Mouse (Mus musculus) hindbrain, embryonic 11.5 days (tissue): ENCODE measurements around the gene Trp53. TPM values are rescaled to one million over a fixed set of nuclear protein-coding genes. Genes with fewer than 3 reads are reported as not detected.
A peak's percentile ranks its signal among the peaks of the same experiment; 100 is the strongest.

Experiments used
- ATAC-seq: fragments of 200-750 bp; cut with Nextera tagmentation; 2 replicates; pipeline ENCODE4 v1.8.0; 2017; ENCODE audit warnings: mild to moderate bottlenecking, moderate TSS enrichment, moderate library complexity; ENCODE audit not compliant: low FRiP score
- DNase-seq: peaks from one replicate; pipeline ENCODE4 v3.0.0-alpha.2; 2015; ENCODE audit warnings: low spot score
- H3K27ac ChIP-seq: fragments of 300-500 bp; sonication (generic); 2 replicates; pipeline ENCODE4 v1.5.1; 2014; ENCODE audit warnings: mild to moderate bottlenecking, low read depth, low read length
- H3K27me3 ChIP-seq: fragments of 300-500 bp; sonication (generic); 2 replicates; pipeline ENCODE4 v1.6.1; 2014; ENCODE audit warnings: mild to moderate bottlenecking, low read length, moderate library complexity, mixed read lengths; ENCODE audit not compliant: control insufficient read depth, insufficient read depth
- H3K36me3 ChIP-seq: fragments of 300-500 bp; sonication (generic); 2 replicates; pipeline ENCODE4 v1.6.1; 2014; ENCODE audit warnings: mild to moderate bottlenecking, low read length, moderate library complexity, mixed read lengths; ENCODE audit not compliant: control insufficient read depth, insufficient read depth
- H3K4me1 ChIP-seq: fragments of 300-500 bp; sonication (generic); replicated peaks from 2 replicates; pipeline ENCODE4 v1.6.1; 2014; ENCODE audit warnings: low read length, mixed read lengths; ENCODE audit not compliant: control insufficient read depth, insufficient read depth
- H3K4me2 ChIP-seq: fragments of 300-500 bp; sonication (generic); replicated peaks from 2 replicates; pipeline ENCODE4 v1.6.1; 2014; ENCODE audit warnings: mild to moderate bottlenecking, low read depth, low read length
- H3K4me3 ChIP-seq: fragments of 300-500 bp; sonication (generic); 2 replicates; pipeline ENCODE4 v1.5.1; 2014; ENCODE audit warnings: low read depth, low read length
- H3K9ac ChIP-seq: fragments of 300-500 bp; sonication (generic); 2 replicates; pipeline ENCODE4 v1.6.1; 2014; ENCODE audit warnings: low read depth, low read length
- H3K9me3 ChIP-seq: fragments of 300-500 bp; sonication (generic); 2 replicates; pipeline ENCODE4 v1.6.1; 2016; ENCODE audit warnings: low read length; ENCODE audit not compliant: control insufficient read depth
- WGBS: fragments of 180-500 bp; shearing (Covaris S2); extraction: QIAGEN DNeasy Blood & Tissue Kit; methylation state at CpG from one replicate; pipeline ENCODE4 v1.1.7; 2014; 5-methylcytosine and 5-hydroxymethylcytosine counted together
- polyA plus RNA-seq: library from polyadenylated mRNA; unstranded; fragments of >200 nt; fragmentation: Nextera tagmentation; extraction: Ambion mirVana; gene quantifications from 2 replicates; pipeline ENCODE4 v1.2.1, GENCODE M21; 2014

Gene Trp53
- polyA plus RNA-seq, 1 experiment from 2014 or later, result 159 TPM

DNA sequence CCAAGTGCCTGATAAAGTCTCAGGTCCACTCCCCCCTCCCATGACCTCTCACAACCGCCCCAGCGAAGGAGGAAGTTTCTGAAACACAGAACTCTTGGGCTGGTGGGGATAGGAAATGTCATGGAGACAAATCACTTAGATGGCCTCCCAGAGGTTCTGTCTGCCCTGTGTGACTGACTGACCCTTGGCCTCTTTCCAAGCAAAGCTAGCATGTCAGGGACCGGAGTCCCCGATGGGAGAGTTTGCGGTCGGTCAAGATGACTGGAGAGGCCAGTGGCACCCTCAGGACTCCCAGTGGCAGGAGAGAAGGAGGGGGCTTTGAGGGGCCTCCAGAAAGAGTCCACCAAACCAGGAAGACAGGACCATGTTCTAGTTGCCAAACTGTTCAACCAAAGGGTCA lies 21.4 kb upstream of the Trp53 start:
- DNase-seq, result no peak
- H3K36me3 ChIP-seq, result 0 out of 2 replicates have a peak, but pooled peaks cover 4% of the 10 kb centered on the region

DNA sequence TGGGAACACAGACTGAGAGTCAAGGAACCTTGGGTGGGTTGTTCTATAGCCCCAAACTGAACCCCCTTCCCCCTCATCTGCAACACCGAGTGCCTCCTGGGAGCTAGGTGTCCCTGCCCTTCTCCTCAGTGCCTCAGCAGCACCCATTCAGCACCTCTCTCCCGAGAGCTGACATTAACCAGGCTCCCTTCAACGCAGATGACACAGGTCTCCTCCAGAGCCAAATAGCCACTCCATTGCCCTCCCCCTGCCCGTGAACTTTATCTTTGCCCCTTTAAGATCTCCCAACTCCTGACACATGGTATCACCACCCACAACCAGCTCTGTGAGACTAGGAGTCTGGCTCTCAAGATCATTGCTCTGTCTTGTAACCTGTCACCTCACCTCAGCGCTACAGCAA lies 21.0 kb upstream of the Trp53 start:
- H3K9me3 ChIP-seq, result no peaks in the 10 kb centered on the region
- DNase-seq (peak; percentile 39), ATAC-seq (no peak)
- WGBS, result 9% methylated on average over 5 of the region's 5 CpGs
- peak overlapping the region; percentile 97 for H3K9ac ChIP-seq
- H3K36me3 ChIP-seq, result 0 out of 2 replicates have a peak, but pooled peaks cover 4% of the 10 kb centered on the region
- H3K4me1 ChIP-seq, result peaks cover 30% of the 10 kb centered on the region
- H3K4me2 ChIP-seq, result peak overlapping the region; percentile 100
- no peaks in the 10 kb centered on the region for H3K27me3 ChIP-seq
- peak overlapping the region; percentile 80 for H3K4me3 ChIP-seq
- H3K27ac ChIP-seq, result 0 out of 2 replicates have a peak overlapping the region, but pooled peaks have one; percentile 86

More for the DNA sequence above, 21.4 kb upstream of the Trp53 start:
- H3K27me3 ChIP-seq, result no peaks in the 10 kb centered on the region
- 7% methylated on average over 6 of the region's 6 CpGs for WGBS
- no peak for ATAC-seq
- no peaks in the 10 kb centered on the region for H3K9me3 ChIP-seq
- H3K4me2 ChIP-seq, result peak overlapping the region; percentile 100
- peak overlapping the region; percentile 80 for H3K4me3 ChIP-seq
- H3K27ac ChIP-seq, result no peak overlapping the region
- peak overlapping the region; percentile 97 for H3K9ac ChIP-seq
- H3K4me1 ChIP-seq, result peaks cover 30% of the 10 kb centered on the region

DNA sequence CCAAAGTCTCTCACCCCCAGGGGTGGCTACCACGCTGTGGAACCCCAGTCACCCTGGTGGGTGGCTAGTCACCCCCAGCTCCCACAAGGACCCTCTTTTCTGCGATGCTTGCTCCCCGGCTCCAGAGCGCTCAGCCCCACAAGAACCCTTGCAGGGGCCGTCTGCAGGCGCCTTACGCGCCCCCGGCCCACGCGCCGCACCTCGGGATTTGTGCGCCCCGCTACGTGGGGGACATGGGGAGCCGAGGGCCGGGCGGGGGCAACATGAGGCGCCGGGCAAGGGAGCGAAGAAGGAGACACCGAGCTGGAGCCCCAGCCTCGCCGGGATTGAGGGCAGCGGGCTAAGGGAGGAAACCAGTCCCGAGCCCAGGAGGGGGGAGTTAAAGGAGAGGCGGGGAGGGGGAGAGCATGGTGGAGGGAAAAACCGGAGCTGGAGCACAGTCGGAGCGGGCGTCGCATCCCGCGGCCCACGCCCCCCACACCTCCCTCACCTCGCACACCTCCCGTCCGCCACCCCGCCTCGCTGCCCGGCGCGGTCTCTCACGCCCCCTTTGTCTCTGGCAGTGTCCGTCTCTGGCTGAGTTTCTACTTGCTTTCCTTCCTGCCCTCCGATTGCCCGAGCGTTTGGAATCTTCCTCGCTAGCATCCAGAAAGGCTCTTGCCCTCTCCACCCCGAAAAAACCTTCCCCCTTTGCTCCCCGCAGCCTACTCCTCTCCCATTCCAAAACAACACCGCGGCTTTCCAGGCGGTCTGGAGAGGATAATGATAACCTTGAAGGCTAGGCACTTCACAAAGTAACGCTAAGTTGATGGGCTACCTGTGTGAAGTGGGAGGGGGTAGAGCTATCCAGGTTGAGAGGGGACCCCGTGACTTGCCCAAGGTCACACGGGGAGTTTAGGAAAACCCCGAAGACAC lies 20.1 kb upstream of the Trp53 start, which contains the start of gene Efnb3:
Gene Efnb3 (minus strand): TSS at position 355 of the 915 bp plus-strand sequence.
- ATAC-seq, result peak; percentile 26; the same call in 1 of the 2 replicates
- H3K9ac ChIP-seq, result peak within 1 kb of the TSS; percentile 97
- H3K27me3 ChIP-seq, result no peaks in the 10 kb centered on the region
- H3K4me2 ChIP-seq, result peak within 1 kb of the TSS; percentile 100
- peak within 1 kb of the TSS; percentile 80 for H3K4me3 ChIP-seq
- DNase-seq, result peak; percentile 83
- peaks cover 30% of the 10 kb centered on the region for H3K4me1 ChIP-seq
- WGBS, result 1% methylated on average over 57 of the region's 59 CpGs
- 0 out of 2 replicates have a peak, but pooled peaks cover 4% of the 10 kb centered on the region for H3K36me3 ChIP-seq
- no peaks in the 10 kb centered on the region for H3K9me3 ChIP-seq
- H3K27ac ChIP-seq, result peak within 1 kb of the TSS; percentile 86

DNA sequence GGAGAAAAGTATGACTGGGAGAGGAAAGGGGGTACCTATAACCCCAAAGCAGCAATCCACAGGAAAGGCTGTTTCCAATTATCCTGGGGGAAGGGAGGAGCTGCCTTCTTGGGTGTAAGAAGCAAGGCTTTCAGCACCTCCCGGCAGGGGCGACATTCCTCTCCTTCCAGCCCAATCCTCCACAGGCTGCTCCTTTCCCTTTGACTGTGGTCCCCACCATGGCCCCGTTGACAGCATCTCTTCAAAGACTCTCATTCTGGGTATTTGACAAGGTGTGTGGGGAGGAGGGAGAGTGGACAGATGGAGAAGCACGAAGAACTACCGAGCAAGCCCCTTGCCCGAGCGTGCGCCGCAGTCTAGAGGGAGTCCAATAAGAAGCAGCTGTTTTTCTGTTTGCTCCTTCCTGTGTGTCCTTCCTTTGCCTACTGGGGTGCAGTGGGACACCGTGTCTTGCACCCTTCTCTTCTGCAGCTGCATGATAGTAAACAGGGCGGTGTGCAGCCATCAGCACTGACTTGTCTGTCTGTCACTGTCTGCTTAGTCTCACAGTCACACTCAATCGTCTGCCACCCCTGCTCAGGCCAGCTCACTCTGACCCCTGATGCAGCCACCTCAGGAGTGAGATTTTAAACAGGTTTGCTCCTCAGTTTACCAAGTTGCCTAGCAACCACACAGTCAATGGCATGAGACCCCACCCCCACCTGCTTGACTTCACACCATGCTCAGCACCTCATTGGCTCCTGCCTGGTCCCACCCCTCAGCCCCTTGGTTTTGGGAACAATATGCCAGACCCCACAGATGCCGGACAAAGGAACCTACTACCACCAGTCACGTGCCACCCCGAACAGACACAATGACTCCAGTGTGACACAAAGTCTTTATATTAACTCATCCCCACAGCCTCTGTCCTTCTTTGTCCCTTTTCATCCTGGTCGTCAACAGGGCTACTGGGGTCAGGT lies 19.0 kb upstream of the Trp53 start:
- Histone ChIP-seq H3K9ac (0 out of 2 replicates have a peak overlapping the region, but pooled peaks have one; percentile 40), H3K27me3 (no peaks in the 10 kb centered on the region), H3K4me2 (peak overlapping the region; percentile 100), H3K4me3 (no peak overlapping the region), H3K4me1 (peaks cover 28% of the 10 kb centered on the region), H3K9me3 (no peaks in the 10 kb centered on the region), H3K36me3 (no peaks in the 10 kb centered on the region), H3K27ac (peak overlapping the region; percentile 86)
- ATAC-seq, result peak; percentile 69
- WGBS, result 8% methylated on average over 16 of the region's 16 CpGs
- DNase-seq, result peak; percentile 78

DNA sequence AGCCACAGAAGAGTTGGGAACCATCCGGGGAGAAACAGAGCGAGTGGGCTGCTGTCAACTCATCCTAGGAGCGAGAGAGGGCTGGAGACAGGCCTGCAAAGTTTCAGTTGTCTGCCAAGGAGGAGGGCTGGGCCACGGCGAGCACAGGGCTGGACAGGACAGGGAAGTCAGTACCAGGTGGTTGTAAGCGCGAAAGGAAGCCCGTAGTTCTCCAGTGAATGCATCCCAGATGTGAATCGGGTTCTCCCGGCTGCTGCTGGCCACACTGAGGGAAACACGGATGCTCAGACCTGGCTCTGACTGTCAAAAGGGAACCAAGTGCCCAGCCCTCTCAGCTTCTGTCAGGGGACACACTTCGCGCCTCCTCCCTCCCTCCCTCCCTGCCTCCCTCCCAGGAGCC lies 16.8 kb upstream of the Trp53 start:
- H3K4me1 ChIP-seq, result peaks cover 20% of the 10 kb centered on the region
- ATAC-seq, result no peak
- no peak overlapping the region for H3K4me3 ChIP-seq
- no peak overlapping the region for H3K9ac ChIP-seq
- H3K27ac ChIP-seq, result no peak overlapping the region
- no peaks in the 10 kb centered on the region for H3K27me3 ChIP-seq
- DNase-seq, result no peak
- 67% methylated on average over 13 of the region's 13 CpGs for WGBS
- H3K36me3 ChIP-seq, result no peaks in the 10 kb centered on the region
- H3K9me3 ChIP-seq, result no peaks in the 10 kb centered on the region
- H3K4me2 ChIP-seq, result no peak overlapping the region

DNA sequence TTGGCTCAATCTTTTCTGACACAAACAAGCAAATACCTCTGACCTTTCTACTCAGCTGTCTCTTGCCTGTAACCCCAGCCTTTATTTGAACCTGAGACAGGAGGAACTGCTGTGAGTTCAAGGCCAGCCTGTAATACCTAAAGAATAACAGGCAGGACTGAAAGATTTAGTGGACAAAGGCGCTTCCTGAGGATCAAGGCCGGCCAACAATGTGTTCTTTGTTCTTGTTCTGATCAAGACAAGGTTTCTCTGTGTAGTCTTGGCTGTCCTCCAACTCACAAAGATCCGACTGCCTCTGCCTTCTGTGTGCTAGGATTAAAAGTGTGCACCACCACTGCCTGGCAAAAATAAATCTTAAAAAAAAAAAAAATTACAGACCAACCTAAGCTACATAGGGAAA lies 15.8 kb upstream of the Trp53 start:
- Histone ChIP-seq H3K4me2 (no peak overlapping the region), H3K4me3 (no peak overlapping the region), H3K4me1 (peaks cover 15% of the 10 kb centered on the region), H3K27me3 (no peaks in the 10 kb centered on the region), H3K36me3 (no peaks in the 10 kb centered on the region), H3K9ac (no peak overlapping the region), H3K27ac (no peak overlapping the region), H3K9me3 (no peaks in the 10 kb centered on the region)
- no peak for ATAC-seq
- DNase-seq, result no peak
- 53% methylated on average over 3 of the region's 3 CpGs for WGBS

DNA sequence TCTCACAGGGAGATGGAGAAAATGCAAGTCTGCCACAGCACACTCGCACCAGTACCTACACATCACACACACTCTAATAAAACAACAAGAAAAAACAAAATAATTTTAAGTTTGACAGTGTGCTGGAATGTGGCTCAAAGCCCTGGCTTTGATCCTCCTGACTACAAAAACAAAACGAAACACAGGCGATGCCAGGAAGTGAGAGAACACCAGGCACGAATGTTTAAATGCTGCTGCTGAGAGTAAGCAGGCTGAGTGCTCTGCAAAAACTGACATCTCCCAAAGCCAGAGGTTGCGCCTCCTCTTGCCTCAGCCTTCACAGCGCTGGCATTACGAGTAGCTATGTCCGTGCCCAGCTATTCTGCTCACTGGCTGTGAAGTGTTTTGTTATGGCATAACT lies 15.0 kb upstream of the Trp53 start:
- peaks cover 15% of the 10 kb centered on the region for H3K4me1 ChIP-seq
- no peak overlapping the region for H3K9ac ChIP-seq
- H3K4me3 ChIP-seq, result no peak overlapping the region
- ATAC-seq, result no peak
- H3K27ac ChIP-seq, result no peak overlapping the region
- no peaks in the 10 kb centered on the region for H3K27me3 ChIP-seq
- no peak for DNase-seq
- no peak overlapping the region for H3K4me2 ChIP-seq
- H3K9me3 ChIP-seq, result no peaks in the 10 kb centered on the region
- no peaks in the 10 kb centered on the region; the same call in 1 of the 2 replicates for H3K36me3 ChIP-seq
- 75% methylated on average over 8 of the region's 8 CpGs for WGBS

DNA sequence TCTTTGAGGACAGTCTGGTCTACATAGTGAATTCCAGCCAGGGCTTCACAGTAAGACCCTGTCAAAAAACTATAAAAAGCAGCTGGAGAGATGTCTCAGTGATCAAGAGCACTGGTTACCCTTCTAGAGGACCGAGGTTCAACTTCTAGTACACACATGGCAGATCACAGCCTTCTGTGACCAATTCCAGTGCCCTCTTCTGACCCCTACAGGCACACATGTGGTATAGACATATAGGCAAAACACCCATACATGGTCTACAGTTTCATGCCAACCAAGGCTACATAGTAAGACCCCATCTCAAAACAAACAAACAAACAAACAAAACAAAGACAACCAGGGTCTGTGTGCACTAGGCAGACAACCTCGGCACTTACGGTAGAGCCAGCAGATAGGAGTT lies 4.9 kb upstream of the Trp53 start:
- DNase-seq, result no peak
- Histone ChIP-seq H3K4me1 (peaks cover 10% of the 10 kb centered on the region), H3K4me2 (no peak overlapping the region), H3K27ac (no peak overlapping the region), H3K9ac (no peak overlapping the region), H3K36me3 (peaks cover 5% of the 10 kb centered on the region; the same call in 1 of the 2 replicates), H3K27me3 (no peaks in the 10 kb centered on the region), H3K4me3 (no peak overlapping the region), H3K9me3 (no peaks in the 10 kb centered on the region)
- no peak for ATAC-seq
- WGBS, result 66% methylated on average over 3 of the region's 3 CpGs
